Mouse (Mus musculus) lung, postnatal 4 days (tissue): ENCODE measurements at regions not wholly inside any gene's neighbourhood (a gene's known extent, or its start where the extent isn't known, plus 50 kb on each side); places are given as distances from the start of the nearest gene placed in this dataset.

Experiments
- DNase-seq, 2 experiments: peaks; one replicate each; pipeline ENCODE4 v3.0.0; 2021

- no peak for DNase-seq
These were observed 106.3 kb downstream of the Cysltr2 start for GRCm38 (mm10) chr14:72942571-72942970.

GRCm38 (mm10) chr14:72939067-72939393, 109.9 kb downstream of the Cysltr2 start:
- DNase-seq, result no peak

GRCm38 (mm10) chr14:72938382-72939066, 110.4 kb downstream of the Cysltr2 start:
- no peak for DNase-seq

- no peak for DNase-seq
These were observed 115.3 kb downstream of the Cysltr2 start for GRCm38 (mm10) chr14:72933598-72933997.

- DNase-seq, result no peak
These were observed 116.6 kb downstream of the Cysltr2 start for GRCm38 (mm10) chr14:72932296-72932695.

GRCm38 (mm10) chr14:72901171-72901926, 147.6 kb downstream of the Cysltr2 start:
- DNase-seq, result peak in 1 of 2 experiments; percentile 20

- no peak for DNase-seq
These were observed 149.3 kb downstream of the Cysltr2 start for GRCm38 (mm10) chr14:72899630-72900029.

- no peak for DNase-seq
These were observed 156.6 kb downstream of the Cysltr2 start for GRCm38 (mm10) chr14:72892316-72892715.

GRCm38 (mm10) chr14:72889663-72890062, 159.3 kb downstream of the Cysltr2 start:
- no peak for DNase-seq

GRCm38 (mm10) chr14:72887470-72888071, 161.3 kb downstream of the Cysltr2 start:
- DNase-seq, result no peak

- DNase-seq, result peak in 1 of 2 experiments; percentile 25
These were observed 162.0 kb downstream of the Cysltr2 start for GRCm38 (mm10) chr14:72886935-72887369.

- DNase-seq, result no peak
These were observed 163.1 kb downstream of the Cysltr2 start for GRCm38 (mm10) chr14:72885824-72886223.

GRCm38 (mm10) chr14:72884561-72884960, 164.4 kb downstream of the Cysltr2 start:
- DNase-seq, result no peak

- DNase-seq, result no peak
These were observed 167.3 kb upstream of the Fndc3a start for GRCm38 (mm10) chr14:72877132-72877531.

- no peak for DNase-seq
These were observed 163.7 kb upstream of the Fndc3a start for GRCm38 (mm10) chr14:72873494-72873893.

- no peak for DNase-seq
These were observed 159.5 kb upstream of the Fndc3a start for GRCm38 (mm10) chr14:72869188-72869749.

- no peak for DNase-seq
These were observed 157.1 kb upstream of the Fndc3a start for GRCm38 (mm10) chr14:72866896-72867295.

GRCm38 (mm10) chr14:72865531-72865930, 155.7 kb upstream of the Fndc3a start:
- DNase-seq, result no peak

GRCm38 (mm10) chr14:72864792-72865191, 155.0 kb upstream of the Fndc3a start:
- no peak for DNase-seq

GRCm38 (mm10) chr14:72864130-72864529, 154.3 kb upstream of the Fndc3a start:
- DNase-seq, result no peak

GRCm38 (mm10) chr14:72862806-72863526, 153.2 kb upstream of the Fndc3a start:
- no peak for DNase-seq

GRCm38 (mm10) chr14:72854226-72854625, 144.4 kb upstream of the Fndc3a start:
- no peak for DNase-seq

- no peak for DNase-seq
These were observed 143.3 kb upstream of the Fndc3a start for GRCm38 (mm10) chr14:72853104-72853503.
